Mouse (Mus musculus): ENCODE data around the gene Hk1. TPM values are rescaled to one million over a fixed set of nuclear protein-coding genes. Genes with fewer than 3 reads are reported as not detected.

The Hk1 gene
- polyA plus RNA-seq, 1 experiment = 61.3 TPM

- H3K27me3 ChIP-seq (ENCODE audit: control insufficient read depth, insufficient read depth, low read length, poor library complexity, severe bottlenecking) = no peaks in the 10 kb centered on the region
- no peak overlapping the region for H3K27ac ChIP-seq (ENCODE audit: insufficient read depth, low read length)
- H3K9ac ChIP-seq (ENCODE audit: low read depth, poor library complexity, severe bottlenecking) = no peak overlapping the region
- TF ChIP-seq EP300 (IDR thresholded peaks at IDR 0.05; ENCODE audit: insufficient read depth, low read depth, low read length) (no peak), CTCF (IDR thresholded peaks at IDR 0.05; ENCODE audit: low read depth, low read length) (no peak), POLR2A (IDR thresholded peaks at IDR 0.05; ENCODE audit: insufficient read depth, low read length) (no peak)
- H3K4me3 ChIP-seq (ENCODE audit: low read depth, low read length) = no peak overlapping the region
- H3K9me3 ChIP-seq (replicated peaks; ENCODE audit: control insufficient read depth, insufficient read depth, low read length, poor library complexity, severe bottlenecking) = no peaks in the 10 kb centered on the region
- no peaks in the 10 kb centered on the region for H3K36me3 ChIP-seq (ENCODE audit: control insufficient read depth, insufficient read depth, low read length, poor library complexity, severe bottlenecking)
- no peaks in the 10 kb centered on the region for H3K4me1 ChIP-seq (ENCODE audit: control insufficient read depth, insufficient read depth, low read length)
Measured at GRCm38 (mm10) chr10:62345147-62345546, 34.6 kb downstream of the Hk1 start.

- H3K27ac ChIP-seq (ENCODE audit: insufficient read depth, low read length) = no peak overlapping the region
- H3K9me3 ChIP-seq (replicated peaks; ENCODE audit: control insufficient read depth, insufficient read depth, low read length, poor library complexity, severe bottlenecking) = no peaks in the 10 kb centered on the region
- H3K27me3 ChIP-seq (ENCODE audit: control insufficient read depth, insufficient read depth, low read length, poor library complexity, severe bottlenecking) = no peaks in the 10 kb centered on the region
- H3K4me1 ChIP-seq (ENCODE audit: control insufficient read depth, insufficient read depth, low read length) = no peaks in the 10 kb centered on the region
- no peak overlapping the region for H3K4me3 ChIP-seq (ENCODE audit: low read depth, low read length)
- no peak overlapping the region for H3K9ac ChIP-seq (ENCODE audit: low read depth, poor library complexity, severe bottlenecking)
- H3K36me3 ChIP-seq (ENCODE audit: control insufficient read depth, insufficient read depth, low read length, poor library complexity, severe bottlenecking) = no peaks in the 10 kb centered on the region
- TF ChIP-seq EP300 (IDR thresholded peaks at IDR 0.05; ENCODE audit: insufficient read depth, low read depth, low read length) (no peak), POLR2A (IDR thresholded peaks at IDR 0.05; ENCODE audit: insufficient read depth, low read length) (no peak), CTCF (IDR thresholded peaks at IDR 0.05; ENCODE audit: low read depth, low read length) (no peak)
Measured at GRCm38 (mm10) chr10:62344004-62344752, 35.5 kb downstream of the Hk1 start.

GRCm38 (mm10) chr10:62342512-62342911 lies 37.2 kb downstream of the Hk1 start:
- Histone ChIP-seq H3K9me3 (replicated peaks; ENCODE audit: control insufficient read depth, insufficient read depth, low read length, poor library complexity, severe bottlenecking) (no peaks in the 10 kb centered on the region), H3K27ac (ENCODE audit: insufficient read depth, low read length) (no peak overlapping the region), H3K4me3 (ENCODE audit: low read depth, low read length) (no peak overlapping the region), H3K36me3 (ENCODE audit: control insufficient read depth, insufficient read depth, low read length, poor library complexity, severe bottlenecking) (no peaks in the 10 kb centered on the region), H3K4me1 (ENCODE audit: control insufficient read depth, insufficient read depth, low read length) (no peaks in the 10 kb centered on the region), H3K27me3 (ENCODE audit: control insufficient read depth, insufficient read depth, low read length, poor library complexity, severe bottlenecking) (no peaks in the 10 kb centered on the region), H3K9ac (ENCODE audit: low read depth, poor library complexity, severe bottlenecking) (no peak overlapping the region)
- TF ChIP-seq EP300 (IDR thresholded peaks at IDR 0.05; ENCODE audit: insufficient read depth, low read depth, low read length) (no peak), CTCF (IDR thresholded peaks at IDR 0.05; ENCODE audit: low read depth, low read length) (no peak), POLR2A (IDR thresholded peaks at IDR 0.05; ENCODE audit: insufficient read depth, low read length) (no peak)

- Histone ChIP-seq H3K9ac (ENCODE audit: low read depth, poor library complexity, severe bottlenecking) (no peak overlapping the region), H3K4me1 (ENCODE audit: control insufficient read depth, insufficient read depth, low read length) (peaks cover 1% of the 10 kb centered on the region), H3K9me3 (replicated peaks; ENCODE audit: control insufficient read depth, insufficient read depth, low read length, poor library complexity, severe bottlenecking) (no peaks in the 10 kb centered on the region), H3K4me3 (ENCODE audit: low read depth, low read length) (no peak overlapping the region), H3K36me3 (ENCODE audit: control insufficient read depth, insufficient read depth, low read length, poor library complexity, severe bottlenecking) (no peaks in the 10 kb centered on the region), H3K27ac (ENCODE audit: insufficient read depth, low read length) (no peak overlapping the region), H3K27me3 (ENCODE audit: control insufficient read depth, insufficient read depth, low read length, poor library complexity, severe bottlenecking) (no peaks in the 10 kb centered on the region)
- TF ChIP-seq EP300 (IDR thresholded peaks at IDR 0.05; ENCODE audit: insufficient read depth, low read depth, low read length) = no peak
- no peak for TF ChIP-seq CTCF (IDR thresholded peaks at IDR 0.05; ENCODE audit: low read depth, low read length)
- TF ChIP-seq POLR2A (IDR thresholded peaks at IDR 0.05; ENCODE audit: insufficient read depth, low read length) = no peak
Measured at GRCm38 (mm10) chr10:62341956-62342355, 37.8 kb downstream of the Hk1 start.

- TF ChIP-seq CTCF (IDR thresholded peaks at IDR 0.05; ENCODE audit: low read depth, low read length) = no peak
- TF ChIP-seq POLR2A (IDR thresholded peaks at IDR 0.05; ENCODE audit: insufficient read depth, low read length) = no peak
- no peak for TF ChIP-seq EP300 (IDR thresholded peaks at IDR 0.05; ENCODE audit: insufficient read depth, low read depth, low read length)
- no peaks in the 10 kb centered on the region for H3K27me3 ChIP-seq (ENCODE audit: control insufficient read depth, insufficient read depth, low read length, poor library complexity, severe bottlenecking)
- no peaks in the 10 kb centered on the region for H3K9me3 ChIP-seq (replicated peaks; ENCODE audit: control insufficient read depth, insufficient read depth, low read length, poor library complexity, severe bottlenecking)
- peak overlapping the region; percentile 0; the same call in 1 of the 2 replicates for H3K9ac ChIP-seq (ENCODE audit: low read depth, poor library complexity, severe bottlenecking)
- peak overlapping the region; percentile 71 for H3K4me3 ChIP-seq (ENCODE audit: low read depth, low read length)
- H3K27ac ChIP-seq (ENCODE audit: insufficient read depth, low read length) = no peak overlapping the region
- no peaks in the 10 kb centered on the region for H3K36me3 ChIP-seq (ENCODE audit: control insufficient read depth, insufficient read depth, low read length, poor library complexity, severe bottlenecking)
- H3K4me1 ChIP-seq (ENCODE audit: control insufficient read depth, insufficient read depth, low read length) = peaks cover 5% of the 10 kb centered on the region
Measured at GRCm38 (mm10) chr10:62340991-62341390, 38.7 kb downstream of the Hk1 start.

- Histone ChIP-seq H3K27me3 (ENCODE audit: control insufficient read depth, insufficient read depth, low read length, poor library complexity, severe bottlenecking) (no peaks in the 10 kb centered on the region), H3K9me3 (replicated peaks; ENCODE audit: control insufficient read depth, insufficient read depth, low read length, poor library complexity, severe bottlenecking) (no peaks in the 10 kb centered on the region), H3K4me1 (ENCODE audit: control insufficient read depth, insufficient read depth, low read length) (peaks cover 5% of the 10 kb centered on the region), H3K36me3 (ENCODE audit: control insufficient read depth, insufficient read depth, low read length, poor library complexity, severe bottlenecking) (no peaks in the 10 kb centered on the region), H3K27ac (ENCODE audit: insufficient read depth, low read length) (peak overlapping the region; percentile 3; the same call in 1 of the 2 replicates), H3K9ac (ENCODE audit: low read depth, poor library complexity, severe bottlenecking) (peak overlapping the region; percentile 50; the same call in 1 of the 2 replicates), H3K4me3 (ENCODE audit: low read depth, low read length) (peak overlapping the region; percentile 76)
- TF ChIP-seq POLR2A (IDR thresholded peaks at IDR 0.05; ENCODE audit: insufficient read depth, low read length) (peak; percentile 56), EP300 (IDR thresholded peaks at IDR 0.05; ENCODE audit: insufficient read depth, low read depth, low read length) (peak; percentile 34; the same call in 1 of the 2 replicates), CTCF (IDR thresholded peaks at IDR 0.05; ENCODE audit: low read depth, low read length) (no peak)
Measured at GRCm38 (mm10) chr10:62340095-62340731, 39.5 kb downstream of the Hk1 start.

Measured in ES-Bruce4 (cell line).